Mouse (Mus musculus): Measurements from ENCODE around the gene Rhox4a. TPM values are rescaled to one million over a fixed set of nuclear protein-coding genes. Genes with fewer than 3 reads are reported as not detected.
"Not testable (repeated sequence)": the region's sequence is repeated elsewhere in the genome, so short reads cannot be mapped to it uniquely, and the experiment has no call there.

Rhox4a gene
- total RNA-seq (2021), result not detected

DNA sequence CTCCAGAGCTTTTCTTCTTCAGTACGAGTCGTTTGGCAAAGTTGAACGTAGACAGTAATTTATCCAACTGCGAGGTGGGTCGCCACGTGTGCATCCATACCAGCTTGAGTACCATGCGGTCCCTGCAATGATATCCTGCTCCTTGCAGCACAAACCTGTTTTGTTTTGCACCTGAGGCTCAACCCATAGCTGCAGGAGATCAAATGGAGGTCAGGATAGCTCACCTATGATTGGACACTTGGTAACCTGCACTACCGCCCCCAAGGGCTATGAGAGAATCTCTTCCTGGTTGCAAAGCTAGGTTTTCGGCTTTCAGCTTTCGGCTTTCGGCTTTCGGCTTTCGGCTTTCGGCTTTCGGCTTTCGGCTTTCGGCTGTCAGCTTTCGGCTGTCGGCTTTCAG, at the start of gene Rhox4a:
Rhox4a (plus strand) TSS at position 301 of the 400 bp plus-strand sequence.
- not testable (repeated sequence) for DNase-seq

DNA sequence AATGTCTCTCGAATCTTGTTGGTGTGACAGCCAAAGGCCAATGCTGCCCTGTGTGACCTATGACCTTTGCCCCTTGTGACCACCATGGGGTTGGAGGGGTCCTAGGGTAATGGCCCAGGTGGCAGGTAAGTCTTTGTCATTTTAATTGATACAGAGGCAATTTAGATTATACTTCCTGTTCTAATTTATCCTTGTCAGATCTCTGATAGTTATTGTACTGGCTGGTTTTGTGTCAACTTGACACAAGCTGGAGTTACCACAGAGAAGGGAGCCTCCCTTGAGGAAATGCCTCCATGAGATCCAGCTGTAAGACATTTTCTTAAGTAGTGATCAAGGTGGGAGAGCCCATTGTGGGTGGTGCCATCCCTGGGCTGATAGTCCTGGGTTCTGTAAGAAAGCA, 43.0 kb upstream of the Rhox4a start, which contains the start of gene Rhox1:
Rhox1 (minus strand) TSS at position 101 of the 400 bp plus-strand sequence.
- not testable (repeated sequence) for DNase-seq

DNA sequence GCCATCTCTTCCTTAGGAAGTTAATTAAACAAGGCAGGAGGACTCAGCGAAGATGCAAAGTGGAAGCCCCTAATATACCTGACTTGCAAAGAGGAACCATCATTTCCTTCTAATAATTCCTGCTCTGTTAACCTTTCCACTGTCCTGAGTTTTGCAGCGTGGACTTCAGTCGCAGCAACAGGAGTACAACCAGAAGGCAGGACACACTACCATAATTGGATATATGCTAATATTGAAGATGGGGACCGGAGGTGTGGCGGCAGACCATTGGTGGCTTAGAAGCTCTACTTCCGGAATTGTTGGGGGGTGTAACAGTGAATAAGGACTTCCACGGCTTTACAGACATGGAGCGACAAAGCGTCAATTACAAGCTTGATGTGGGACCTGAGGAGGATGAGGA, 20.5 kb upstream of the Rhox4a start, which contains the start of gene Rhox2a:
Rhox2a (plus strand) TSS at position 301 of the 400 bp plus-strand sequence.
- not testable (repeated sequence) for DNase-seq

DNA sequence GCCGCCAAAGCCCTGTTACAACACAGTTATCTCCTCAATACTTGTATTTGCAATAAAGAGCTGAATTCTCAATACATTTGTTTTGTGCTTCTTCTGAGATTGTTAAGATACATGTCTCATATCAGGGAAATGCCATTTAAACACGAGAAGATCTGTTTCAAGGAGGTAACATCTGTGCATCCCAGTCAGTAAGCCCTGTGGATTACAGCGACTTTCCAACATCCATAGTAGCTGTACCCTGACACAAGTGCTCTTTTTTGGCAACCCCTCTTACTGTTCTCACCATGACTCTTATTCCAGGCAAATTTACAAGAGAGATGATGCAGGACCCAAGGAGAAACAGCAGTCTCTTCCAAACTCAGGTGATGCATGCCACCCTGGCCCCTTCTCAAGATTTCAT, 15.5 kb upstream of the Rhox4a start, which contains the start of gene Rhox3a:
Rhox3a (plus strand) TSS at position 301 of the 400 bp plus-strand sequence.
- DNase-seq, result not testable (repeated sequence)

Other genes starting within 250 kb of the Rhox4a start
- gene Sowahd, start 216.5 kb upstream of the Rhox4a start, total RNA-seq (2021), result not detected
- 100 to 1,000 TPM; 610 to 627 TPM for gene Rpl39, start 179.9 kb upstream of the Rhox4a start, total RNA-seq (2021)
- 10 to 100 TPM in 1 of 2 experiments, 1 to 10 TPM in 1; 9.6 to 11.0 TPM for gene Upf3b, start 155.0 kb upstream of the Rhox4a start, total RNA-seq (2021)
- gene Nkap, start 138.5 kb upstream of the Rhox4a start, total RNA-seq (2021), result 10 to 100 TPM; 14.2 to 15.1 TPM
- not detected for gene Akap14, start 96.5 kb upstream of the Rhox4a start, total RNA-seq (2021)
- gene Ndufa1, start 74.2 kb upstream of the Rhox4a start, total RNA-seq (2021), result 100 to 1,000 TPM; 565 to 671 TPM
- gene Rnf113a1, start 74.1 kb upstream of the Rhox4a start, total RNA-seq (2021), result 1 to 10 TPM; 3.1 to 3.7 TPM
- not detected for gene Gm9, start 54.3 kb upstream of the Rhox4a start, total RNA-seq (2021)
- not detected for gene Rhox1, start 43.1 kb upstream of the Rhox4a start, total RNA-seq (2021)
- not detected for gene Rhox2a, start 20.4 kb upstream of the Rhox4a start, total RNA-seq (2021)
- not detected for gene Rhox3a, start 15.4 kb upstream of the Rhox4a start, total RNA-seq (2021)
- not detected for gene Rhox3a2, start 114.7 kb downstream of the Rhox4a start, total RNA-seq (2021)
- gene Rhox4a2, start 125.5 kb downstream of the Rhox4a start, total RNA-seq (2021), result not detected
- gene Rhox2b, start 146.7 kb downstream of the Rhox4a start, total RNA-seq (2021), result not detected
- gene Rhox4b, start 167.2 kb downstream of the Rhox4a start, total RNA-seq (2021), result not detected
- not detected for gene Rhox2c, start 188.3 kb downstream of the Rhox4a start, total RNA-seq (2021)
- gene Rhox3c, start 193.2 kb downstream of the Rhox4a start, total RNA-seq (2021), result not detected
- gene Rhox4c, start 215.0 kb downstream of the Rhox4a start, total RNA-seq (2021), result not detected
- gene Rhox2d, start 228.1 kb downstream of the Rhox4a start, total RNA-seq (2021), result not detected
- not detected for gene Rhox4d, start 249.0 kb downstream of the Rhox4a start, total RNA-seq (2021)